Mouse (Mus musculus) heart, adult 9 months (tissue): ENCODE data around the gene Akap13.
"Not testable (repeated sequence)": the region's sequence is repeated elsewhere in the genome, so short reads cannot be mapped to it uniquely, and the experiment has no call there.

ENCODE experiments used
- DNase-seq, 2 experiments: peaks; one replicate each; pipeline ENCODE4 v3.0.0; 2022; ENCODE audit warnings: low spot score in 2 of 2

Gene Akap13

DNA sequence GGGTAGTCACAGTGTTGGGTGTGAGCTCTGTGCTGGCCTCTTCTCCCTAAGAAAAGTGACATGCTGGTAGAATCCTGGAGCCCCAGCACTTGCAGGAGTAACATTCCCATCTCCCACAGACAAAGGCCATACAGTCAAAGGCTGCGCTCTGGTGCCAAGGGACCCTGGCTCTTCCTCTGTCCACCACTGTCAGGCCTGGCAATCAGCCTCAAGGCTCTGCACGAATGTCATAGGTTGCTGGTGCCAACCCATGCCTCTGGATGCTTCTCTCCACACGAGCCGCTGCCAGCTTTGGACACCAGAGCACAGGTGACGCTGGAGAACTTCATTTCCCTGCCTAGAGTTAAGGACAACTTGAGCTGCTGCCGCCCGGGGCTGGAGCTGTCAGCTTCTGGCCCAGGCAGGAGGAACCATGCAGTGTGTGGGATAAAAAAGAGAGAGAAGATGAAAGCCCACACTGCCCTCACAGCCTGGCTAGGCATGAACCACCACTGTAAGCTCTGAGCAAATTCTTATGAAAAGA lies 304.7 kb downstream of the Akap13 start:
- no peak for DNase-seq

DNA sequence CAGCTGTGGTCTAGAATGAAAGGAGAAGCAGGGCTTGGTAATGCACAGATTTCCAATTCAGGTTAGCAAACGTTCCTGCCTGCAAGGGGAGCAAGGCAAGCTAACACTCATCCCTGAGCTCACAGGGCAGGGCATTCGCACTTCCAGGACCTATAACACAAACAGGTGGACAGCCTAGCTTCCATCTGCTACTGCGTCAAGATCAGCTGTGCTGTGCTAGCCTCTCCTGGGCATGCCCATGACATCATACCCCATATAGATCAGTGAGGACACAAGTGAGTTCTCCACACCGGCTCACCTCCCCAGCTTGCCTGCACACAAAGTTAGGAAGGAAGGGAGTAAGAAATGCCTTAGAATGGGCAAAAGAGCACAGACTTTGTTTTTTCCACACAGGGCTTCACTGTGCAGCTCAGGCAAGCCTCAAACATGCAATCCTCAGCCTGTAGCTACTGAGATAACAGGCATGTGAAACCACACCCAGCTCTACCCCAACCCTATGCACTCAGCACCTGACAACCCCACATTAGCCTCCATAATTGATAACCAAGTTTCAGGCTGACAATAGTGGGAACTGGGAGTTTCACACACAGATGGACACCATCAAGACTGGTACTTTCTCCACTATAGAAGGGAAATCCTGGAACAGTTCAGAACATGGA lies 305.5 kb downstream of the Akap13 start:
- not testable (repeated sequence) for DNase-seq

DNA sequence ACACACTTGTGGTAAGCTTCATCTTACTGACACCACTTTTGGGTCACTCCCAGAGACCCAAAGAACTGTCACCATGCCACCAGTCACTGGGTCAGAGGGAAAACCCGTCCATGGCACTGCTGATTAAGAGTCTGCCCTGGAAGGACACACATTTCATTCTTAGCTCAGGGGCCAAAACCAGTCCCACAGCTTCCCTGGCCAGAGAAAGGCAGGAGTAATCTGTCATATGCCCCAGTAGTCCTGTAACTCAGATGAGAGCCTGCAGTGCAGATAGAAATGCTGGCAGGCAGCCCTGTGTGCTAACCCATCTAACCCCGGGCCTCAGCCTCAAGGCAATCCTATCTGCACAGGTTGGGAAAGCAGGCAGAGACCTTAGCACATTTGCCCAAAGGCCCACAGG lies 306.9 kb downstream of the Akap13 start:
- DNase-seq = not testable (repeated sequence)

DNA sequence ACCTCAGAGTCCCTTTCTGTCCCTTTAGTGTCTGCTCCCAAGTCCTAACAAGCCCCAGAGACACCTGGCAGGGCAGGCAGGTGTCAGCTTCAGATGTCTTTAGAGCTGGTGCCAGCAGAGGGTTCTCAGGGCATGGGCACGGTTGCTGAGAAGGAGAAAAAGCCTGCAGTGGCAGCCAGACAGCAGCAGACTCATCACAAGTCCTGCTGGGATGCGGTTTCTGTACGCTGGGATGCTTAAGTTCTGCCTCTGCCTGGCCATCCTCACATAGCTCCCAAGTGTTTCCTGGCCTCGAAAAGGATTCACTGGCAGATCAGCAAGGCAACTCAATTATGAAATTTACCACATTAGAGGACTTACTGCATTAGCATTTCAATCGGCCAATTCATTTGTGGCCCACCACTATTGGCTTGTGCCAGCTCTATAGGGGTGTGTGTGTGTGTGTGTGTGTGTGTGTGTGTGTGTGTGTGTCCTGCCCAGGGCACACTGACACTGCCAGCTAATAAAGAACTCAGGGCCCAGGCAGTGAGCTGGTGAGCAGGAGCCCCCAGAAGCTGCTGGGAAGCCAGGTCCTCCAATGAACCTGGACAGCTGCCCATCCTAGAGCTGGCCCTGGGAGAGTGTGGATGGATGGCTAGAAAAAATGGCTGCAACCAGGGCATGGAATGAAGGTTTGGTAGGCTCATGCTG lies 311.9 kb downstream of the Akap13 start:
- not testable (repeated sequence) for DNase-seq

DNA sequence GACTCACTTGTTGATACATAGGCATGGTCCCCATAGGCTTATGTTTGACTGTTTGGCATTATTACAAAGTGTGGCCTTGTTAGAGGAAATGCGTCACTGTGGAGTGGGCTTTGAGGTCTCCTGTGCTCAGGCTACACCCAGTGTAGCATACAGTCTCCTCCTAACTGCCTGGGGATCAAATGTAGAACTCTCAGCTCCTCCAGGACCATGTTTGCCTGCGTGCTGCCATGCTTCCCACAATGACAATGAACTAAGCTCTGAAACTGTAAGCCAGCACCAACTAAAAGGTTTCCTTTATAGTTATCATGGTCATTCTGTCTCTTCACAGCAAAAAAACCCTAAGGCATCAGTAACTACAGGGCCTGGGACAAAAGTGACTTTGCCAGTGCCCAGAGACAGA lies 312.8 kb downstream of the Akap13 start:
- DNase-seq = no peak

DNA sequence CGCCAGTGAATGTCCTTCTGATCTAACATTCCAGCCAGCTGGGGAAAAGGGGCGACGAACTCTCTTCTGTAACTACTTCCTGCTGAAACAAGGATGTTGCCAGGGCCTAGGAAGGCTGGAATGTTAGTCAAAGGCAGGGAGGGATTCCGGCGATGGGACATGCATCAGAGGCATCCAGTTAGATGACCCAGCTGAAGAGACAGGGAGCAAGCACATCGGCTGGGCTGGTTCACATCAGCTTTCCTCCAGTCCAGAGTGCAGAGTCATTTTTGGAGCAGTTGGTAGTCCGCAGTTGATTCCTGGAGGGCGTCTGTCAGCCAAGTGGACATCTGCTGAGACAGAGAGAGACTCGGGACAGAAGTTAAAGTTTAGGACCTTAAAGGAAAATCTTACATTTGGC lies 314.6 kb downstream of the Akap13 start:
- DNase-seq = no peak

DNA sequence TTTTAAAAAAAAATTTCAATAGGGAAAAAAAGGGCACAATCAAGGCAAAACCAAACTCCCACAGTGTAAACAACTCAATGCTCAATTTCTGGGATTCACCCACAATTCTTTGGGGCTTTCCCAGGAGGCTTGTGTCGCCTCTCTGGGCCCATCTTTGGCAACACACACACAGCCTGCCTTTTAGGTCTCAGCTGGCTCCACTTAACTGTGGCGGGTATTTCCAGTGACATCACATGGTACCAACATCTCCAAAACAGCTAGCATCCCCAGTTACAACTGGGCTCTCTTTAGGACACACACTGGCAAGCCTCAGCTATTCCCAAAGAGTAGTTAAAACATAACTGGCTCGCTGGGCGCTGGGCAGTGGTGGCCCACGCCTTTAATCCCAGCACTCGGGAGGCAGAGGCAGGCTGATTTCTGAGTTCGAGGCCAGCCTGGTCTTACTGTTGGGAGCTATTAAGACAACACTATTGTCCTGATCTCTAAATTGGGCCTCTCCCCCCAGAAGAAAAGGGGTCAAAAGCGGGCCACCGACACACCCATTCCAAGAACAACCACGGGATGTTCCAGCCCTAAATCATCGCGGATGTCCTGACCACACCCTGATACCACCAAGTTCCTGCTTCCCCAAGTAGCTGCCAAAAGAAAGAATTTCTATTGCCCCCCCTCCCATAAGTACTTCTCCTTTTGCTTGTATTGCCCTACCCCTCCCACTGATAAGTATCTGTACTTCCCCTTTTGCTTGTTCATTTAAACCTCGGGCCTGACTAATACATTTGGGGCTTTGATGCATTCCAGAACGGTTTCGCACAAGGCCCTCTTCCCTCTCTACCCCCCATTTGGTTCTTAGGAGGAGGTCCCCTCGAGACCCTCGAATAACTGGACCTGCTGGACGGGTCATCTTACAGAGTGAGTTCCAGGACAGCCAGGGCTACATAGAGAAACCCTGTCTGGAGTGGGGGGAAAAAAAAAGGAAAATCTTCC lies 319.1 kb downstream of the Akap13 start:
- DNase-seq = not testable (repeated sequence)

DNA sequence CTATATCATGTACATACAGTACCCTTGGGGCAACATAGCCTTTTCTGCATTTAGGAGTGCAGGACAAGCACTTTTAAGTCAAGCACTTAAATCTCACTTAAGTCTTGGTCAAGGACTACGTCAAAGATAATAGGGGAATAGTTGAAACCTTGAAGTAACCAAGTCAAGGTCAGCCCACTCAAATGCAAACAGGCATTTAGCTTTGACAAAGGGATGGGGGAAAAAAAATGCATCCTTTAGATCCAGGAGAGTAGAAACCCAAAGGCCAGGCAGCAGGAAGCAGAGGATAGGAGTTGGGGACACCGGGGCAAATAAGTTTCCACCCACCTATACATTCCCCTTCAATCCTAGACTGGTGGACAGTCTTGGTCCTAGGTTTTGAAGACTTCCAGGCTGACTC lies 322.7 kb downstream of the Akap13 start:
- no peak for DNase-seq

DNA sequence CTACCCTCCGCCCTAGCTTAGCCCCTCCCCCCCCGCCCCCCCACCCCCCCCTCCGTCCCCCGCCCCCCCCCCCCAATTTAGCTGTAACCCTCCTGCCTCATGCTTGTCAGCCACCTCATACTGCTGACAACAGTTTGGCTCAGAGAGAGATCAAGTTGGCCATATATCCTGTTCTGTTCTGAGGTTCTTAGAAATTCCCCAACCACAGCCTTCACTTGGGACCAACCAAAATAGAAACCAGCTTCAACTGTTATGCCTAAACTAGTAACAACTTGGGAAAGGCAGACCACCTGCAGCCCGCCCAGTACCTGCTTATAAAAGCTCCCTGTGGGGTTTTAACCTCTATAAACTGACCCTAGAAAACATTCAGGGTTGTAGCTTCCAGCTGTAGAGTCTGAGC lies 325.5 kb downstream of the Akap13 start:
- DNase-seq = no peak

DNA sequence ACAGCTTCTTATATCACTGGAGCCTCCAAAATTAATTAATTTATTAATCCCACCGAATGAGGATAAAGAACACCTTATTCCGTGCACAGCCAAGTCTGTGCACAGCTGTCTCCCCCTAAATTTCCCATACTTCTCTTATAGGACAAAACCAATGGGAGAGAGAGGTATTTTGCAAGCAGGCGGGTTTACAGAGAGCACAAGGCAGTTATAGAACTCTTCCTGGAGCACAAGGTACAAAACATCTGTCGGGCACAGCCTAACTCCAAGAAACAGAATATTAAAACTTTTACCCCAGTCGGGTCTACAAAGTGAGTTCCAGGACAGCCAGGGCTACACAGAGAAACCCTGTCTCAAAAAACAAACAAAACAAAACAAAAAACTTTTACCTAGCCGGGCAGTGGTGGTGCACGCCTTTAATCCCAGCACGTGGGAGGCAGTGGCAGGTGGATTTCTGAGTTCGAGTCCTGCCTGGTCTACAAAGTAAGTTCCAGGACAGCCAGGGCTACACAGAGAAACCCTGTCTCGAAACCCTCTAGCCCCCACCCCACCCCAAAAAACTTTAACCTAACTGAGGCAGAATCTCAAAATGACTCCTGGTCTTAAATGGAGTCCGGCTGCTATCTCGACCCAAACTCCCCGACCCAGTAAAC lies 326.1 kb downstream of the Akap13 start:
- no peak for DNase-seq

DNA sequence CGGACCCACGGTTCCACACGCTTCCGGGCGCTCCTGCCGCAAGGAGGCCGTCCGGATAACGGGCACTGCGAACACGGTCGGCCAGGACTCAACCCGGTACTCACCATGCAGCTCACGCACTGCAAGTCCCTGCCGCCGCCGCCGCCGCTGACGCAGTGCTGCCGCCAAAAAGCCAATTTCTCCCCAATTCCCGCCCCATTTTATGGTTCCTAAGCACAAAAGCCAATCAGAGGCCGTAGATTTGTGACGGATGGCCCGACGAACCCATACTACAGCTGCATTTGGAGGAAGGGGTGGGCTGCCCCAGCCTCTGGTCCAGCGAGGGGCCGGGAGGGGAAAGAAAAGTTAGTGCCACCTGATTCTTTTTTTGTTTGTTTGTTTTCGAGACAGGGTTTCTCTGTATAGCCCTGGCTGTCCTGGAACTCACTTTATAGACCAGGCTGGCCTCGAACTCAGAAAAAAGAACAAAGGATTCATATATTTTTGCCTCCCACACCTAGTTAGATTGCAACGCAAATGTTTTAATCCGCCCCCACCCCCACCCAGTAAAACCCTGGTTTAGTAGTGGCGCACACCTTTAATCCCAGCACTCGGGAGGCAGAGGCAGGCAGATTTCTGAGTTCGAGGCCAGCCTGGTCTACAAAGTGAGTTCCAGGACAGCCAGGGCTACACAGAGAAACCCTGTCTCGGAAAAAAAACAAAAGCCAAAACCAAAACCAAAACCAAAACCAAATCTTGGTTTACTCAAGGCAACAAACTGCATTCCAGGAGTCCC lies 326.8 kb downstream of the Akap13 start:
- DNase-seq = peak; percentile 94 to 96

DNA sequence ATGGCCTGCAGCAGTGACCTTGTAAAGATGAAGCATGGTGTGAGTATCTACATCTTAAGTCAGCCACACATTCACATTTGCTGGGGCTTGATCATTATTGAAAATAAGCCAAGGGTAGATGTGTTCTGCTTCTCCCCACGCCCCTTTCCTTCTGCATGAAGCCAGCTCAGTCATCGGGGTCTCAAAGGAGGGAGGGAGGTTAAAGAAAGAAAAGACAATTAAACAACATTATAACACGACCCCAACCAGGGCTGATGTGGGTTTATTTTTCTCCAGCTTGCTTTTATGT lies 327.3 kb downstream of the Akap13 start:
- peak in 1 of 2 experiments; percentile 27 for DNase-seq

DNA sequence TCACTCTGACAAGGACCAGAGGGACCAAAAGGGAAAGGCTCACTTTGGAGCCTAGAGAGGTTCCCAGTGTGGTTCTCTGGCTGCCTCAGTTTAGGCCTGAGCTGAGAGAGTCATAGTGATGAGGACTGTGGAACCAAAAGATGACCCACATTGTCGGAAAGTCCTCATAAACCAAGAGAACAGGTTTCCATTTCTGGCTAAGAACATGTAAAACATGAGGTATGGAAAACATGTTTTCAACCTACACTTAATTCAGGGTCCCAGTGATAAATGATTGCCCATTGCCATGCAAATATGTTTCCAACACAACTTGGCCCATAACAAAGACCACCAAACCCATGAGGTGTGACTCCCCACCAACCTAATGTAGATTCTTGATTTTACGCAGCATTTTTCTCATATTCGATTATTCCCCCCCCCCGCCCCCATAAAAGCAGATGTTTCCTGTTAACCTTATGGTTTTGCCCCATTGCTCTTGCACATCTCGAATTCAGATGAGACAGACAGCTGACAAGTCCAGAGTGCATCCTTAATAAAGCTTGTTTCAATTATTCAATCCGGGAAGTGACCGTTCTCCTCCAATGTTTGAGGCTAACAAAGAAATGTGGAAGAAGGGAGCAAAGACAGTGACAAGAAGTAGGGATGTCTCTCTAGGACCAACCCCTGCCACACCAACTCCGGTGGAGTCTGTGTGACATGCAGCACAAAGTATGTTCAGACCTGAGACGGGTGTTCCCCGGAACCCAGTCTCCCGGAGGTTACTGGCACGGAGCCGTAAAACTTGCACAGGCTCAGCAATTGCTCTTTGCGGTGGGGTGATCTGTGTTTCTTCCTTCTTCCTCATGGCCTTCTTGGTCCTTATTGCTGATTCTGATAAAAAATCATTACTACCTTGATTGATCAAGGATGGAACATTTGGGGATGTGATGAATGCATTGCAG lies 330.3 kb downstream of the Akap13 start:
- no peak for DNase-seq

DNA sequence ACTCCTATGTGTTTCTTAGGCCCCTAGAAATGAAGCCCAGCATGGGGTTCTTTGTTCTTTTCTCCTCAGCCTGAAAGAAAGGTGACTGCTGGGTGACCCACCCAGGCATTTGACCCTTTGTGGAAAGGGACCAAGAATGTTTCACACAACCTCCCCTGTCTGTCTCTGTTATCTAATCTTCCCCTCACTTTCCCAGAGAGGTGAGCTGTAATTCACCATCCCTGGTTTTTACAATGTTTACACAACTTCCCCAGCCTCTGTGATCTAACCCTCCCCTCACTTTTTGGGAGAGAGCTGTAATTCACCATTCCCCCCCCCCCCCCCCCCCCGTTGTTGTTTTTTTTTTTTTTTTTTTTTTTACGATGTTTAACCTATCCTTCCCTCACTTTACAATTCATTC lies 331.5 kb downstream of the Akap13 start:
- no peak for DNase-seq

DNA sequence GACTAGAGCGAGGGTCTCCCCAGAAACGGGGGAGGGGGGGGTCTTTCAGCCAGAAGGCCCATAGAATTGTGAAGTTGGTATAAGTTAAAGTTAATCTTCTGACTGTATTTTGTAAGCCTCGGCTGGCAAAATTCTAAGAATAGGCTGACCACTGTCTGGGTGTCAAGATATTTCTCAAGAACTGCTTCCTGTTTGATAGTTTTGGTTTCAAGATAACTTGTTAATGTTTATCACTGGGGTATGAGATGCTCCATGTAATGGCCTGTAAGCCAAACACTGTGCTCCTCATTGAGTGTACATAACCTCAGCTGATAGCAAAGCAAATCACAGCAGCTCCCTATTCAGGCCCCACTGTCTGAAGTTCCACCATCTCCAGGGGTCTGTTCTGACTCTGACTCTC lies 332.0 kb downstream of the Akap13 start:
- DNase-seq = no peak

DNA sequence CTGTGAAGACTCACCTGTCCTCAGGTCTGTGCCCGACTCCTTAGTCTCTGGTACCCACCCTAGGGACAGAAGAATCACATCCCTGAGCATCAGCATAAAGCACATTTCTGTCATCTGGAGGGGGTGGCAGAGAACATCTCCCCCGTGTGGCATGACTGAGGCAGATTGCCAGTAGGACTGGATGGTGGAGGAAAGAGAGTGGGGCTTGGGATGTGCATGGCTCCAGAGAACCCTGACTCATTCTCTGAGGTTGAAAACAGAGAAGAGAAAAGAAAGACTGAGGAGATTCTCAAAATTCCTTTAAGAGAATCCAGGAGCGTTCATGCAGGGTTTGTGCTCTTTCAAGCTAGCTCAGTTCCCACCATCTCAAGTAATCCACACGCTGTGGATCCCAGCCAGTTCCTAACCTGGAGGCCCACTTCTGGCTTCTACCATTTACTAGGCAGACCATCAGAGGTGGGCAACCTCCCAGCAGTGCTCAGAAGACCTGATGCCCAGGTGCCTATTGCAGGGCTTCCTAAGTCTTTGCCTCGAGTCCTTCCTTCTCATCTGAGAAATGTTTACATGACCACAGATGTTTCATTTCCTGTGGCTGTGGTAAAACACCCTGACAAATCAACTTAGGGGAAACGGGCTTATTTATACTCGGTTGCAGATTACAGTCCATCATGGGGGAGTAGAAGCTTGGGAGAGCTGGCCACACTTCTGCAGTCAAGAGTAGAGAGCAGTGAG lies 332.9 kb downstream of the Akap13 start:
- not testable (repeated sequence) for DNase-seq

DNA sequence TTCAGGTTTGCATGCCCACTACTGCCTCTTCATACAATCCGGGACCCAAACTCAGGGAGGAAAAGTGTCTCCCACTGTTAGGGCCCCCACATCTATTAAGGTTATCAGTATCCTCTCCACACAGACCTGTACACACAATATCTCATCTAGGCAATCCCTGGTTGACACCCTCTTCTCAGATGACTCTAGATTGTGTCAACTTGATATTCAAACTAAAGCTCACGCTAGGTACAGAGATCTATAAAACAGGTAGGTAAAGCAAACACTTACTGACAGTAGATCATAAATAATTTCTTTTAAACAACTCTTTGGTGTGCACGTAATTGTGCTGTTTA lies 333.4 kb downstream of the Akap13 start:
- not testable (repeated sequence) for DNase-seq

DNA sequence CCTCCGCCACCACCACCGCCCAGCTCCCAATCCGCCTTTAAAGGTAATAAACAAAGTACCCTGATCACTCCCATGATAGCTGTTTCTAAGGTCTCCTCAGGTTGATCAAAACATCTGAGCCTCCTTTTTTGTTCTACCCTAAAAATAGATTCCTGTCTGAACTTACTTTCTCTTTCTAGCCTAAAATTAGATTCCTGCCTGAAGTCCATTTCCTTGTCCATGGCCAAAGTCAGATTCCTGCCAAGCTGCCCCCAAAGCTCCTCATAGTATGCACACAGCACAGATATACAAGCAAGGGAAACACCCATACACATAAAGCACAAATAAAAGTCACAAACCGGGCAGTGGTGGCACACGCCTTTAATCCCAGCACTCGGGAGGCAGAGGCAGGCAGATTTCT lies 334.4 kb downstream of the Akap13 start:
- peak; percentile 36 to 74 for DNase-seq

DNA sequence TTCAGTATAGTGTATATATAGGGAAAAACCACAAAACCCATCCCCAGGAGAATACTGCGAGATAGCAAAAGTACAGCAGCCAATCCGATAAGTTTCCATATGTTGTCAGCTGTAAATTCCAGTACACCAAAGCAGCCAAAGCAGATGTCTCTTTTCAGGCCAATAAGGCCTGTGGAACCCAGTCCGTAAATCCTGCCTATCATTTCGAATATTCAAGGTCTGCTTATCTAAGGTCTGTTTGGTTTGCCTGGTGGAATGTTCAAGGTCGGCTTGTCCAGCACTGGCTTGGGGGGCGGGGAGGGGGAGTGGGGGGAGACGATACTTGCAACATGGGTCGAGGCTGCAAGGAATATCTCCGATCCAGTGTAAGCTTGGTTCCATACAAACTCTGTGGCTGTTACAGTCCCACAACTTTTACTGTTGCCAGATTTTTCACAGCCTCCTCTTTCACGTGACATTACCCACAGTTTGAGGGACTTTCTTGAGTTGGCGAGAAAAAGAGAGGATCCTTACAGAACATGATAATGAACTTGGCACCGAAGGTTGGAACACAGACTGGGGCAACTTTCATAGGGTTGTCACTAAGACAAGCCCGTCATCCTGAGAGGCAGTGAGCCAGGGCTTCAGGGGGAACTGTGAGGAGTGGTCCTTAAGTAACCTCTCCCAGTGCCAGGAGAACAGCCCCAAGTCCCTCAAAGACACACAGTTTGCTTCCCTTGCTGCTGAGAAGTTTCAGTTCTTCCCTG lies 335.9 kb downstream of the Akap13 start:
- not testable (repeated sequence) for DNase-seq
